In the genomic region with DNA sequence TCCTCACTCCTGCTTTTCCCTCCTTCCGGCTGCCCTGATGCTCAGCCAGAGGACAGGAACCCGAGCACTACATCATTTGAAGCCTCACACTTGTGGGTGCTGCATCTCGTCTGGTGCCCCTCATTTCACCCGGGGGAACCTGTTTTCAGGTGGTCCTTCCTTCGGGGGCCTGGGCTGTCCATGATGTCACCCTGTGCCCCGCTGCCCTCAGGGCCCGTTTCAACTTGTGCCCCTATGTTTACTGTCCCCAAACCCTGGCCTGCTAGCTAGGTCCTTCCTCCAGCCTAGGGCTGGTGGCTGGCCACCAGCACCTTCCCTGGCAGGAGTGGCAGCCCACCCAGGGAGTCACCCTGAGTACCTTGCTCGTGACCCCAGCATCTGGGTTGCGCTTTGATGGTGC, we compare ENCODE assay signal across 15 mouse cellular contexts. TPM values are rescaled to one million over a fixed set of nuclear protein-coding genes. Genes with fewer than 3 reads are reported as not detected.
A peak's percentile ranks its signal among the peaks of the same experiment; 100 is the strongest.
DNase-seq lines count a peak whose midpoint lies in the region; ATAC-seq lines count a peak whose summit lies in the region.
"Had no signal": no experiment of that assay in that cellular context is flagged by ENCODE, and none has a peak within 500 bp of the region (broad histone marks: within the 10 kb centered on the region; RNA-seq: fewer than 3 reads in every experiment).

No protein-coding gene starts in this region.

- ATAC-seq in forebrain, embryonic 12.5 days (ENCODE audit: low FRiP score) = no peak
- ATAC-seq: forebrain, embryonic 14.5 days; inflammation-experienced regulatory T-cells, adult 6 months; liver, postnatal 0 days; midbrain, embryonic 15.5 days had no signal

- peaks cover 58% of the 10 kb centered on the region for H3K36me3 ChIP-seq in forebrain, embryonic 10.5 days (replicated peaks)
- H3K36me3 ChIP-seq in forebrain, embryonic 12.5 days (replicated peaks) = peaks cover 62% of the 10 kb centered on the region

- H3K27me3 ChIP-seq in forebrain, embryonic 10.5 days (ENCODE audit: poor library complexity, severe bottlenecking) = no peaks in the 10 kb centered on the region
- no peaks in the 10 kb centered on the region for H3K27me3 ChIP-seq in forebrain, embryonic 12.5 days
- H3K27me3 ChIP-seq: embryonic facial prominence, embryonic 15.5 days; hindbrain, embryonic 12.5 days; midbrain, embryonic 15.5 days had no signal

- H3K27ac ChIP-seq in forebrain, embryonic 10.5 days = 0 out of 2 replicates have a peak overlapping the region, but pooled peaks have one; percentile 6
- H3K27ac ChIP-seq in forebrain, embryonic 12.5 days = no peak overlapping the region
- H3K27ac ChIP-seq: embryonic facial prominence, embryonic 15.5 days; heart, adult 2 months; hindbrain, embryonic 12.5 days; midbrain, embryonic 15.5 days had no signal

- no peak overlapping the region for H3K4me2 ChIP-seq in forebrain, embryonic 12.5 days
- H3K4me2 ChIP-seq: embryonic facial prominence, embryonic 15.5 days; hindbrain, embryonic 12.5 days; midbrain, embryonic 15.5 days had no signal

- H3K9me3 ChIP-seq in forebrain, embryonic 10.5 days = no peaks in the 10 kb centered on the region
- no peaks in the 10 kb centered on the region for H3K9me3 ChIP-seq in forebrain, embryonic 12.5 days
- H3K9me3 ChIP-seq: embryonic facial prominence, embryonic 15.5 days; hindbrain, embryonic 12.5 days; midbrain, embryonic 15.5 days had no signal

- no peak overlapping the region for H3K4me3 ChIP-seq in forebrain, embryonic 10.5 days
- H3K4me3 ChIP-seq in forebrain, embryonic 12.5 days (replicated peaks) = no peak overlapping the region
- H3K4me3 ChIP-seq: embryonic facial prominence, embryonic 15.5 days; heart, adult 2 months; hindbrain, embryonic 12.5 days; midbrain, embryonic 15.5 days had no signal

- 88% methylated on average over 9 of the region's 9 CpGs for WGBS in forebrain, embryonic 10.5 days
- WGBS in forebrain, embryonic 12.5 days = 90% methylated on average over 9 of the region's 9 CpGs

- no peak for DNase-seq in forebrain, embryonic 10.5 days (ENCODE audit: extremely low spot score, low spot score)
- DNase-seq in kidney, postnatal 14 days = peak; percentile 1
- no peak for DNase-seq in kidney, adult 18-20 months
- DNase-seq in lung, postnatal 4 days = peak; percentile 3 to 19
- DNase-seq in lung, postnatal 36 days = no peak
- DNase-seq: embryo, embryonic 11 days; liver, postnatal 0 days; thymus, adult 2 months had no signal

- no peaks in the 10 kb centered on the region for H3K4me1 ChIP-seq in forebrain, embryonic 10.5 days
- no peaks in the 10 kb centered on the region for H3K4me1 ChIP-seq in forebrain, embryonic 12.5 days
- H3K4me1 ChIP-seq: embryonic facial prominence, embryonic 15.5 days; hindbrain, embryonic 12.5 days; midbrain, embryonic 15.5 days had no signal

- no peak overlapping the region for H3K9ac ChIP-seq in forebrain, embryonic 12.5 days
- H3K9ac ChIP-seq: embryonic facial prominence, embryonic 15.5 days; hindbrain, embryonic 12.5 days; liver, postnatal 0 days; midbrain, embryonic 15.5 days had no signal

RNA-seq across cellular contexts. Expression of gene Acap3, which starts 14.5 kb away (rescaled TPM):
- polyA plus RNA-seq in forebrain, embryonic 10.5 days (2016; fragmentation: Nextera tagmentation; extraction: Ambion mirVana) = 24.3 and 24.5 TPM in 2 replicates
- 47.9 and 57.2 TPM in 2 replicates for polyA plus RNA-seq in forebrain, embryonic 12.5 days (2016; fragmentation: Nextera tagmentation; extraction: Ambion mirVana)

RNA-seq across cellular contexts. Expression of gene Pusl1, which starts 14.5 kb away (rescaled TPM):
- polyA plus RNA-seq in forebrain, embryonic 10.5 days (2016; fragmentation: Nextera tagmentation; extraction: Ambion mirVana) = 54.5 and 56.3 TPM in 2 replicates
- polyA plus RNA-seq in forebrain, embryonic 12.5 days (2016; fragmentation: Nextera tagmentation; extraction: Ambion mirVana) = 44.6 and 48.8 TPM in 2 replicates

RNA-seq across cellular contexts. Expression of gene Ints11, which starts 36.8 kb away (rescaled TPM):
- 120 and 121 TPM in 2 replicates for polyA plus RNA-seq in forebrain, embryonic 10.5 days (2016; fragmentation: Nextera tagmentation; extraction: Ambion mirVana)
- polyA plus RNA-seq in forebrain, embryonic 12.5 days (2016; fragmentation: Nextera tagmentation; extraction: Ambion mirVana) = 92.2 and 94.1 TPM in 2 replicates

RNA-seq across cellular contexts. Expression of gene Cptp, which starts 36.9 kb away (rescaled TPM):
- 21.2 and 24.0 TPM in 2 replicates for polyA plus RNA-seq in forebrain, embryonic 10.5 days (2016; fragmentation: Nextera tagmentation; extraction: Ambion mirVana)
- polyA plus RNA-seq in forebrain, embryonic 12.5 days (2016; fragmentation: Nextera tagmentation; extraction: Ambion mirVana) = 17.9 and 23.4 TPM in 2 replicates

RNA-seq across cellular contexts. Expression of gene Ube2j2, which starts 37.5 kb away (rescaled TPM):
- polyA plus RNA-seq in forebrain, embryonic 10.5 days (2016; fragmentation: Nextera tagmentation; extraction: Ambion mirVana) = 144 and 150 TPM in 2 replicates
- 154 and 159 TPM in 2 replicates for polyA plus RNA-seq in forebrain, embryonic 12.5 days (2016; fragmentation: Nextera tagmentation; extraction: Ambion mirVana)

Comparison
In these comparisons a context has a peak if more than half of its experiments do, and no peak if none do; other contexts are left out.
1. DNase-seq: peak in kidney, postnatal 14 days (single experiment) and lung, postnatal 4 days (2 of 2); none in forebrain, embryonic 10.5 days (single experiment), kidney, adult 18-20 months (single experiment) and lung, postnatal 36 days (single experiment).